Mouse (Mus musculus): ENCODE results near the gene Gm20479. TPM values are rescaled to one million over a fixed set of nuclear protein-coding genes. Genes with fewer than 3 reads are reported as not detected.
A peak's percentile ranks its signal among the peaks of the same experiment; 100 is the strongest.

Gene Gm20479
- total and polyA plus RNA-seq, 3 experiments, result 1.2 to 2.2 (median 1.9) TPM

GRCm38 (mm10) chr7:27404203-27404942 lies 47.2 kb upstream of the Gm20479 start:
- in situ Hi-C loops (cut with MboI; ENCODE audit: low pct_ligation_motif_present, low pct_unique_long_range_greater_than_20kb, low sequenced_read_pairs) (no loop called here), dilution Hi-C loops (cut with MboI; ENCODE audit: extremely low pct_ligation_motif_present, extremely low pct_unique_long_range_greater_than_20kb, low sequenced_read_pairs) (no loop called here)
- no peak for DNase-seq (ENCODE audit: extremely low read depth)
- no peak overlapping the region for H3K4me3 ChIP-seq (replicated peaks in 1 of 3; ENCODE audit: low read depth in 2 of 3, low read length in 2 of 3, poor library complexity in 1 of 3)
- no peak overlapping the region for H3K4me2 ChIP-seq (ENCODE audit: insufficient read depth, low read depth, poor library complexity, severe bottlenecking)
- no peaks in the 10 kb centered on the region for H3K79me2 ChIP-seq (replicated peaks; ENCODE audit: control insufficient read depth, extremely low read depth, insufficient read depth, poor library complexity, severe bottlenecking)
- H3K27me3 ChIP-seq (replicated peaks), result peaks cover 24% of the 10 kb centered on the region
- no peak overlapping the region for H3K27ac ChIP-seq (ENCODE audit: insufficient read depth, low read depth)
- no peaks in the 10 kb centered on the region for H3K36me3 ChIP-seq (replicated peaks in 1 of 2; ENCODE audit: control insufficient read depth in 1 of 2, insufficient read depth in 1 of 2, low read length in 1 of 2)
- no peaks in the 10 kb centered on the region for H3K4me1 ChIP-seq (ENCODE audit: control insufficient read depth in 1 of 2, insufficient read depth in 2 of 2)
- TF ChIP-seq USF2 (conservative IDR thresholded peaks at IDR 0.05; ENCODE audit: low read depth, low read length) (no peak), JUN (IDR thresholded peaks at IDR 0.05; ENCODE audit: insufficient read depth, low read depth, low read length) (no peak), TBP (conservative IDR thresholded peaks at IDR 0.05; ENCODE audit: low read depth, low read length) (no peak), SIN3A (IDR thresholded peaks at IDR 0.05; ENCODE audit: low read length) (no peak), KAT2A (IDR thresholded peaks at IDR 0.05; ENCODE audit: insufficient replicate concordance, low read length) (no peak), MXI1 (IDR thresholded peaks at IDR 0.05; ENCODE audit: low read depth, low read length) (no peak), ETS1 (conservative IDR thresholded peaks at IDR 0.05; ENCODE audit: low read depth, low read length) (no peak)
- H3K9ac ChIP-seq (ENCODE audit: insufficient read depth, low read depth), result no peak overlapping the region
- peaks cover 26% of the 10 kb centered on the region for H3K9me3 ChIP-seq (replicated peaks; ENCODE audit: low read length)

- peaks cover 38% of the 10 kb centered on the region for H3K27me3 ChIP-seq (replicated peaks)
- H3K9me3 ChIP-seq (replicated peaks; ENCODE audit: low read length), result peaks cover 13% of the 10 kb centered on the region
- peak overlapping the region; percentile 22 for H3K4me2 ChIP-seq (ENCODE audit: insufficient read depth, low read depth, poor library complexity, severe bottlenecking)
- in situ Hi-C loops (cut with MboI; ENCODE audit: low pct_ligation_motif_present, low pct_unique_long_range_greater_than_20kb, low sequenced_read_pairs) (no loop called here), dilution Hi-C loops (cut with MboI; ENCODE audit: extremely low pct_ligation_motif_present, extremely low pct_unique_long_range_greater_than_20kb, low sequenced_read_pairs) (no loop called here)
- peak; percentile 59 for TF ChIP-seq NRF1 (IDR thresholded peaks at IDR 0.05; ENCODE audit: low read depth, low read length)
- TF ChIP-seq MEF2A (IDR thresholded peaks at IDR 0.05; ENCODE audit: borderline replicate concordance, low read depth, low read length), result no peak
- no peak for TF ChIP-seq PAX5 (IDR thresholded peaks at IDR 0.05; ENCODE audit: low read length)
- TF ChIP-seq GABPA (IDR thresholded peaks at IDR 0.05; ENCODE audit: insufficient replicate concordance, low read depth, low read length), result no peak
- peak; percentile 25; the same call in 1 of the 2 replicates for TF ChIP-seq IRF4 (IDR thresholded peaks at IDR 0.05; ENCODE audit: low read depth, low read length)
- peak; percentile 17; the same call in 1 of the 2 replicates for TF ChIP-seq ZC3H11A (IDR thresholded peaks at IDR 0.05; ENCODE audit: low read depth, low read length)
- no peak for TF ChIP-seq MXI1 (IDR thresholded peaks at IDR 0.05; ENCODE audit: low read depth, low read length)
- TF ChIP-seq SMC3 (IDR thresholded peaks at IDR 0.05; ENCODE audit: low read depth, low read length), result peak; percentile 72
- TF ChIP-seq RAD21 (IDR thresholded peaks at IDR 0.05; ENCODE audit: low read depth, low read length), result peak; percentile 54
- TF ChIP-seq HCFC1 (IDR thresholded peaks at IDR 0.05; ENCODE audit: low read depth, low read length), result no peak
- peak; percentile 45 to 80; a peak in 3 of 4 replicates for TF ChIP-seq CTCF (conservative IDR thresholded peaks at IDR 0.05 in 1 of 2, IDR thresholded peaks at IDR 0.05 in 1 of 2; ENCODE audit: low read depth in 2 of 2, low read length in 2 of 2)
- H3K36me3 ChIP-seq (replicated peaks in 1 of 2; ENCODE audit: control insufficient read depth in 1 of 2, insufficient read depth in 1 of 2, low read length in 1 of 2), result no peaks in the 10 kb centered on the region
- H3K4me3 ChIP-seq (replicated peaks in 1 of 3; ENCODE audit: low read depth in 2 of 3, low read length in 2 of 3, poor library complexity in 1 of 3), result no peak overlapping the region
- no peaks in the 10 kb centered on the region for H3K79me2 ChIP-seq (replicated peaks; ENCODE audit: control insufficient read depth, extremely low read depth, insufficient read depth, poor library complexity, severe bottlenecking)
- no peaks in the 10 kb centered on the region for H3K4me1 ChIP-seq (ENCODE audit: control insufficient read depth in 1 of 2, insufficient read depth in 2 of 2)
- DNase-seq (ENCODE audit: extremely low read depth), result peak; percentile 65
- H3K27ac ChIP-seq (ENCODE audit: insufficient read depth, low read depth), result no peak overlapping the region
- H3K9ac ChIP-seq (ENCODE audit: insufficient read depth, low read depth), result no peak overlapping the region
Measured at GRCm38 (mm10) chr7:27402675-27403074, 45.5 kb upstream of the Gm20479 start.
